Mouse (Mus musculus) limb, embryonic 15.5 days (tissue): ENCODE data around the gene 4933405L10Rik. TPM values are rescaled to one million over a fixed set of nuclear protein-coding genes. Genes with fewer than 3 reads are reported as not detected.

ENCODE experiments used
- ATAC-seq: fragments of 200-750 bp; cut with Nextera tagmentation; 2 replicates; pipeline ENCODE4 v1.8.0; 2017; ENCODE audit warnings: low read depth, moderate TSS enrichment; ENCODE audit not compliant: insufficient number of reproducible peaks, low FRiP score, low TSS enrichment
- H3K27ac ChIP-seq: fragments of 300-500 bp; sonication (generic); 2 replicates; pipeline ENCODE4 v1.5.1; 2015; ENCODE audit warnings: moderate library complexity, mild to moderate bottlenecking, inconsistent platforms
- H3K27me3 ChIP-seq: fragments of 300-500 bp; sonication (generic); 2 replicates; pipeline ENCODE4 v1.6.1; 2015; ENCODE audit warnings: inconsistent platforms
- H3K36me3 ChIP-seq: fragments of 300-500 bp; sonication (generic); 2 replicates; pipeline ENCODE4 v1.6.1; 2015; ENCODE audit warnings: inconsistent platforms
- H3K4me1 ChIP-seq: fragments of 300-500 bp; sonication (generic); 2 replicates; pipeline ENCODE4 v1.6.1; 2015; ENCODE audit warnings: inconsistent platforms
- H3K4me2 ChIP-seq: fragments of 300-500 bp; sonication (generic); 2 replicates; pipeline ENCODE4 v1.6.1; 2015; ENCODE audit warnings: mild to moderate bottlenecking, inconsistent platforms
- H3K4me3 ChIP-seq: fragments of 300-500 bp; sonication (generic); 2 replicates; pipeline ENCODE4 v1.5.1; 2015; ENCODE audit warnings: mild to moderate bottlenecking, inconsistent platforms
- H3K9ac ChIP-seq: fragments of 300-500 bp; sonication (generic); 2 replicates; pipeline ENCODE4 v1.6.1; 2015; ENCODE audit warnings: inconsistent platforms
- H3K9me3 ChIP-seq: fragments of 300-500 bp; sonication (generic); 2 replicates; pipeline ENCODE4 v1.6.1; 2016; ENCODE audit warnings: inconsistent platforms
- WGBS: fragments of 180-500 bp; shearing (Covaris S2); methylation state at CpG from one replicate; pipeline ENCODE4 v1.1.7; 2015; 5-methylcytosine and 5-hydroxymethylcytosine counted together
- polyA plus RNA-seq: library from polyadenylated mRNA; unstranded; fragments of >200 nt; fragmentation: Nextera tagmentation; extraction: Ambion mirVana; gene quantifications from 2 replicates; pipeline ENCODE4 v1.2.1, GENCODE M21; 2015

The 4933405L10Rik gene
- polyA plus RNA-seq, 1 experiment from 2014 or later = 0.12 TPM

- ATAC-seq = no peak
- H3K4me3 ChIP-seq = no peak overlapping the region
- H3K27me3 ChIP-seq = peaks cover 16% of the 10 kb centered on the region
- H3K27ac ChIP-seq = no peak overlapping the region
- H3K4me1 ChIP-seq = peaks cover 12% of the 10 kb centered on the region
- H3K9me3 ChIP-seq = no peaks in the 10 kb centered on the region
- H3K36me3 ChIP-seq = peaks cover 9% of the 10 kb centered on the region
- H3K9ac ChIP-seq = no peak overlapping the region
- WGBS = 93% methylated on average over 11 of the region's 11 CpGs
- no peak overlapping the region for H3K4me2 ChIP-seq
Measured at GRCm38 (mm10) chr8:105692449-105693182, 14.8 kb upstream of the 4933405L10Rik start.

DNA sequence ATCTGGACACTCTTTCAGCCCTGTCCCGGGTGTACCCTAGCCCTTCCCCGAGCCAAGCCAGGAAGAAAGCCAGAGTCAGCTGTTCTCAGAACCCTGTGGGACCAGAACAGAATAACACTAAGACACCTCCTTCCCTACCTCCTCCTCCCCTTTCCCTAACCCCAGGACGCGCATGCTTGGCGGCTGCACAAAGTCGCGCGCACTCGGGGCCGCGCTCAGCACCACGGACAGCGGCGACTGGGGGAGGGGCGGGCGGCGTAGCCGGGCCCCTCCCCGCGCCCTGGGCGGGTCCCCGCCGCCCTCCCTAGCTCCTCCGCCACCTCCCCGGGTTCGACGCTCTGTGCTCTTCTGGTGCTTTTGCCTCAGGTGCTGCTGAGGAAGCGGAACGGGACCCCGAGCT lies 13.8 kb upstream of the 4933405L10Rik start:
- WGBS = 3% methylated on average over 30 of the region's 30 CpGs
- Histone ChIP-seq H3K27ac (no peak overlapping the region), H3K4me3 (peak overlapping the region; percentile 46), H3K4me2 (peak overlapping the region; percentile 97), H3K4me1 (peaks cover 12% of the 10 kb centered on the region), H3K9me3 (no peaks in the 10 kb centered on the region), H3K9ac (peak overlapping the region; percentile 37; the same call in 1 of the 2 replicates), H3K27me3 (peaks cover 16% of the 10 kb centered on the region), H3K36me3 (peaks cover 19% of the 10 kb centered on the region)
- ATAC-seq = peak; percentile 59; the same call in 1 of the 2 replicates

GRCm38 (mm10) chr8:105694051-105694799 lies 13.2 kb upstream of the 4933405L10Rik start:
- no peaks in the 10 kb centered on the region for H3K9me3 ChIP-seq
- peak overlapping the region; percentile 37; the same call in 1 of the 2 replicates for H3K9ac ChIP-seq
- H3K4me2 ChIP-seq = peak overlapping the region; percentile 97
- H3K27me3 ChIP-seq = peaks cover 16% of the 10 kb centered on the region
- ATAC-seq = 0 out of 2 replicates have a peak, but pooled peaks have one; percentile 4
- H3K36me3 ChIP-seq = peaks cover 22% of the 10 kb centered on the region
- peak overlapping the region; percentile 46 for H3K4me3 ChIP-seq
- H3K27ac ChIP-seq = no peak overlapping the region
- H3K4me1 ChIP-seq = peaks cover 12% of the 10 kb centered on the region
- 9% methylated on average over 39 of the region's 40 CpGs for WGBS

DNA sequence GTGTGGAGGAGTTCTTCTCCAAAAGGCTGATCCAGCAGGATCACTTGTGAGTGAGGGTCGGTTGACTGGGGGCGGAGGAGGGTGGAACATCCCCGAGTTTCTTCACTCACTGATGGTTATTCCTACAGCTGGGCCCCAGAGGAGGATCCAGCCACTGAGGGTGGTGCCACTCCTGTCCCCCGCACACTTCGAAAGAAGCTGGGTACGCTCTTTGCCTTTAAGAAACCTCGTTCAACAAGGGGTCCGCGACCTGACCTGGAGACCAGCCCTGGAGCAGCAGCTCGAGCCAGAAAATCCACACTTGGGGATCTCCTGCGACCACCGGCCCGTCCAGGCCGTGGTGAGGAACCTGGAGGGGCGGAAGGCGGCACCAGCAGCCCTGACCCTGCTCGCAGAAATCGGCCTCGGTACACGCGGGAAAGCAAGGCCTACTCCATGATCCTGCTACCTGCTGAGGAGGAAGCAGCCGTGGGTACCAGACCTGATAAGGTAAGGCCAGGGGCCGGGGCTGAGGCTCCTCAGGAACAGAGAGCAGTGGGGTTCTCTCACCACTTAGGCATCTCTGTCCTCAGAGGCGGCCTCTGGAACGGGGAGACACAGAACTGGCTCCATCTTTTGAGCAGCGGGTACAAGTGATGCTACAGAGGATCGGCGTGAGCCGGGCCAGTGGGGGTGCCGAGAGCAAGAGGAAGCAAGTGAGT lies 12.2 kb upstream of the 4933405L10Rik start:
- WGBS = 78% methylated on average over 30 of the region's 30 CpGs
- Histone ChIP-seq H3K9ac (no peak overlapping the region), H3K9me3 (no peaks in the 10 kb centered on the region), H3K4me3 (no peak overlapping the region), H3K36me3 (peaks cover 26% of the 10 kb centered on the region), H3K4me2 (no peak overlapping the region), H3K27me3 (peaks cover 16% of the 10 kb centered on the region; the same call in 1 of the 2 replicates), H3K27ac (no peak overlapping the region), H3K4me1 (peaks cover 20% of the 10 kb centered on the region)
- no peak for ATAC-seq

DNA sequence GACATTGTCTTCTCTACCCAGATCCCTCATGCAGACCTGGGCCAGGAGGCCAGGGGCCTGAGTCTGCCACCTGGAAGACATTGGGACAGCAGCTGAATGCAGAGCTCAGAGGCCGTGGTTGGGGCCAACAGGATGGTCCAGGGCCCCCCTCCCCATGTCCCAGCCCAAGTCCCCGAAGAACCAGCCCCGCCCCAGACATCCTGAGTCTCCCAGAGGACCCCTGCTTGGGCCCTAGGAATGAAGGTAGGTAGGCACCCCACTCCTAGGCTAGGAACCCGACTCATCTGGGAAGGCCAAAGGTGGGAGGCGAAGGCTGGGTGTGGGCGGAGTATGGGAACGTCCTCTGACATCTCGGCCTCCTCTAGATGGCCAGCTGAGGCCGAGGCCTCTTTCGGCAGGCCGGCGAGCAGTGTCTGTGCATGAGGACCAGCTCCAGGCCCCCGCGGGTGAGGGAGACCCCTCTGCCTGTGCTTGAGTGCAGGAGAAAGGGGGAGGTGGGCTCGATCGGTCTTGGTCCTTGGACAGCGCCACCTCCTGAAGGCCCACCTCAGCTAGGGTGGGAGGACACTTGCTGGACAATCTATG lies 10.2 kb upstream of the 4933405L10Rik start:
- Histone ChIP-seq H3K27me3 (peaks cover 16% of the 10 kb centered on the region; the same call in 1 of the 2 replicates), H3K9ac (no peak overlapping the region), H3K9me3 (no peaks in the 10 kb centered on the region), H3K4me2 (no peak overlapping the region), H3K4me3 (no peak overlapping the region), H3K4me1 (peaks cover 32% of the 10 kb centered on the region), H3K36me3 (peaks cover 26% of the 10 kb centered on the region), H3K27ac (no peak overlapping the region)
- 90% methylated on average over 17 of the region's 17 CpGs for WGBS
- ATAC-seq = no peak

DNA sequence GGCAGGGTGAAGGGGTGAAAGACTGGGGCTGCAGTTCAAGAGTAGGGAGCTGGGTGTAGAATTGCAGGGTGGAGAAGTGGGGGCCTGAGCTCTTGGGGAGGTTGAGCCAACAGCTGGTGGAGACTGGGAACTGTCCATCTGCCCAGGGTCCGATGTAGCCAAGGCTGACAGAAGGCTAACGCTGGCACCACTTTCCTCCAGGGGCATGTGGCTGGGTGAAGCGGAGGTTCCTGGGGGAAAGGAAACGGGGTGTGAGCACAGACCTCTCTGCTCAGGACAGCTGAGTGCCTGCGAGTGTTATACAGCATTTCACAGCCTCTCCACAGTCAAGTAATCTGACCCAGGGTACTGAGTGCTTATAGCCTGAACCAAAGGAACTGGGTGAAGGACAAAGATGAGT lies 8.7 kb upstream of the 4933405L10Rik start:
- ATAC-seq = no peak
- WGBS = 81% methylated on average over 5 of the region's 5 CpGs

GRCm38 (mm10) chr8:105699488-105700215 lies 7.8 kb upstream of the 4933405L10Rik start:
- Histone ChIP-seq H3K27ac (no peak overlapping the region), H3K36me3 (peaks cover 47% of the 10 kb centered on the region), H3K9ac (peak overlapping the region; percentile 54; the same call in 1 of the 2 replicates), H3K4me2 (peak overlapping the region; percentile 92), H3K9me3 (no peaks in the 10 kb centered on the region), H3K4me3 (peak overlapping the region; percentile 65), H3K27me3 (0 out of 2 replicates have a peak, but pooled peaks cover 9% of the 10 kb centered on the region), H3K4me1 (peaks cover 22% of the 10 kb centered on the region)
- WGBS = 86% methylated on average over 11 of the region's 11 CpGs
- ATAC-seq = no peak

More for the DNA sequence above, 8.7 kb upstream of the 4933405L10Rik start:
- Histone ChIP-seq H3K4me1 (peaks cover 30% of the 10 kb centered on the region), H3K27me3 (peaks cover 16% of the 10 kb centered on the region; the same call in 1 of the 2 replicates), H3K9me3 (no peaks in the 10 kb centered on the region), H3K4me2 (no peak overlapping the region), H3K36me3 (peaks cover 38% of the 10 kb centered on the region), H3K27ac (no peak overlapping the region), H3K4me3 (no peak overlapping the region), H3K9ac (no peak overlapping the region)

DNA sequence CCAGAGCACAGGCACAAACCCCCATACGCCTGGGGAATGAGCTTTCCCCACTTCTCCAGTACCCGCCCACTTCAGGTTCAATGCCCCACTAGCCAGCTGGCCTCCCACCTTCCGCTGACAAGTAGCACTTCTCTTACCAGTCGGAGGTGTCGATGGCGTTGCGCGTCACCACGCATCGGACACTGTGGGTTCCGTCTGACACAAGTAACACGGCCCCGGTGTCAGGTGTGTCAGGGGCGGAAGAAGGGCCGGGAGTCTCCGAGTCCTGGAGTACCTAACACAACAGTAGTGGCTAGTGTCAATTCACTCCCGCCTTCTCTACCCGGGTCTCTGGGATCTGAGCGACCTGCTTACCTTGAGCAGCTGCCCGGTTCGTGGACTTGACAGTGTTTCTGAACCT lies 6.9 kb upstream of the 4933405L10Rik start:
- H3K9ac ChIP-seq = peak overlapping the region; percentile 54
- peak overlapping the region; percentile 65 for H3K4me3 ChIP-seq
- H3K4me1 ChIP-seq = peaks cover 22% of the 10 kb centered on the region
- no peaks in the 10 kb centered on the region for H3K27me3 ChIP-seq
- peak overlapping the region; percentile 96 for H3K27ac ChIP-seq
- peak; percentile 28 for ATAC-seq
- H3K9me3 ChIP-seq = no peaks in the 10 kb centered on the region
- H3K36me3 ChIP-seq = peaks cover 51% of the 10 kb centered on the region
- peak overlapping the region; percentile 92 for H3K4me2 ChIP-seq
- WGBS = 0% methylated on average over 21 of the region's 21 CpGs

DNA sequence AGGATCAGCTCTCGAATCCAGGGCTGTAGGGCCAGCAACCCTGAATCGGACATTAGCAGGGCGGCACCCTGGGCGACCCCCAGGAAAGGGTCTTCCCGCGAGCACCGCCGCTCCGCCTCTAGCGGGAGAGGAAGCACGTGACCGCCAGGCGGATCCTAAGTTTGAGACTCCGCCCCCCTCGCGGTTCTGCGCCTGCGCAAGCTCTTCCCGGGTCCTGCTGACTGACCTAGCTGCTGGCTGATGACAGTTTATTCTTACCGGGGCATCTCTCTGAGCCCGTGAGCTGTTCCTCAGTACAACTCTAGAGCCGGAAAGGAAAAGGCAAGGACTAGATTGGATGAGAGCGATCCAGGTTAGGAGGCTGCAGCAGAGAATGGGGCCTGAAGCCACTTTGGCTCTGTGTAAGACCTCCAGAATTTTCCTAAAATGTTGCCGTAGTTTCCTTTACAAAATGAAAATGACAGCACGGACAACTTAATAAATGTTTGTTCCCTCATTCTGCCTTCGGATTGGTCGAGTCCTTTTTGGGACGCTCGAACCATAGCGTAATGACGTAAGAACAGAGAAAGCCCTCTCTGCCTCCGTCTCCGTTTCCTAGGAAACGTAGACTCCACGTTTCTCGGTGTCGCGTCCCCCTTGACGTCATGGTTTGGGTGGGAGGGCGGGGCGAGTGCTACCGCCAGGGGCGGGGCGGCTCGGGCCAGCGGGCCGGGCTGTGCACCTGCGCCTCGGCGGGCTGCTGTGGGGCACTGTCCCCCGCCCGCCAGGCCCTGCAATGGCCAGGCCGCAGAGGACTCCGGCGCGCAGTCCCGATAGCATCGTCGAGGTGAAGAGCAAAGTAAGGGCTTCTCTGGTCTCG lies 6.3 kb upstream of the 4933405L10Rik start, which contains the start of the genes Acd and Pard6a:
Gene Acd (minus strand): TSS at position 137 of the 859 bp plus-strand sequence.
Gene Pard6a (plus strand): TSS at position 183 of the 859 bp plus-strand sequence.
- Histone ChIP-seq H3K4me3 (peak within 1 kb of the TSS; percentile 65), H3K4me2 (peak within 1 kb of the TSS; percentile 92), H3K4me1 (peaks cover 24% of the 10 kb centered on the region), H3K9me3 (no peaks in the 10 kb centered on the region), H3K27ac (peak within 1 kb of the TSS; percentile 96), H3K9ac (peak within 1 kb of the TSS; percentile 54), H3K27me3 (no peaks in the 10 kb centered on the region), H3K36me3 (peaks cover 51% of the 10 kb centered on the region)
- under 1% methylated on average over 60 of the region's 60 CpGs for WGBS
- peak; percentile 66 for ATAC-seq

GRCm38 (mm10) chr8:105702001-105702401 lies 5.5 kb upstream of the 4933405L10Rik start:
- 45% methylated on average over 18 of the region's 18 CpGs for WGBS
- Histone ChIP-seq H3K9me3 (no peaks in the 10 kb centered on the region), H3K9ac (peak overlapping the region; percentile 45; the same call in 1 of the 2 replicates), H3K4me3 (peak overlapping the region; percentile 65), H3K27ac (peak overlapping the region; percentile 96), H3K36me3 (peaks cover 48% of the 10 kb centered on the region), H3K4me2 (peak overlapping the region; percentile 92), H3K27me3 (no peaks in the 10 kb centered on the region), H3K4me1 (peaks cover 32% of the 10 kb centered on the region)
- ATAC-seq = no peak
